Mouse (Mus musculus) liver, postnatal 0 days (tissue): ENCODE measurements around the gene Col9a2.

Experiments used
- CTCF ChIP-seq: sonication (generic); IDR thresholded peaks from 2 replicates; pipeline ENCODE4 v1.5.1; 2016; ENCODE audit warnings: antibody characterized with exemption, low read depth
- EP300 ChIP-seq: IDR thresholded peaks from 2 replicates; pipeline ENCODE4 v1.6.1; 2016; ENCODE audit warnings: antibody characterized with exemption, low read depth, mild to moderate bottlenecking

DNA sequence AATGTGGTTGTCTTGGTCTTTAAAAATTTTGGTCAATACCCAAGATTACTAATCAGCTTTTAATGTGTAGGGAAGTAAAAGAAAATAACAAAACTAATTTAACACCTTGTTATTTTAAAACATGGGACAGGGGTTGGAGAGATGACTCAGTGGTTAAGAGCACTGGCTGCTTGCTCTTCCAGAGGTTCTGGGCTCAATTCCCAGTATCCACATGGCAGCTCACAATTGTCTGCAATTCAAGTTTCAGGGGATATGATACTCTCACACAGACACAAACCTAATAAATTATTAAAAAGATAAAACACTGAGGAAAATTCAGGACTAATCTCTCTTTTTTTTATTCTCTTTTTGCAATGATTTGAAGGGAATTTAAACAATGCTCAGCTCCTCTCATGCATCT is 45.3 kb downstream of the Col9a2 start:
- TF ChIP-seq CTCF (no peak), EP300 (no peak)
